Mouse (Mus musculus): ENCODE results near the gene Kirrel3.

DNA sequence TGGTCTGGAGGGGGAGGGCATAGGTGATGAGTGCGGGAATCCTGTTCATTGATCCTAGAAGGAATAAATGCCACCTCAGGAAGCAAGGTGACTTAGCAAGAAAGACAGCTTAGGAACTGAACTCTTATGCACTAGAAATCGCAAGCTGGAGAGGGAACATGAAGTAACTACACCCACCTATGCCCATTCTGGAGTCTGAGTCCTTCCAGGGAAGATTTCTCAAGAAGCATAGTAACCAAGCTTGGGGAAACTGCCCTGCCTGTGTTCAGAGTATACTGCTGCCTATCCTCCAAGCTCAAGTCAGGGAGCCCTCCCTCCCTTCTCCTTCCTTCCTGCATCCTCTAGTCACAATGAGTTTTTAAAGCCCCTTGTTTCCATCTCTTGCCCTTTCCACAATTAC, 283.3 kb downstream of the Kirrel3 start:
- TF ChIP-seq CTCF (IDR thresholded peaks at IDR 0.05; ENCODE audit: low read depth, low read length) (no peak), GATA1 (IDR thresholded peaks at IDR 0.05; ENCODE audit: borderline replicate concordance, low read length) (no peak), GATA2 (IDR thresholded peaks at IDR 0.05; ENCODE audit: borderline replicate concordance, low read depth, low read length) (no peak)
